Mouse (Mus musculus) cerebellum, adult (tissue): ENCODE results near the gene Poln.

ENCODE experiments used
- ATAC-seq: cut with Nextera tagmentation; 2 replicates; pipeline ENCODE4 v1.9.2; 2017; ENCODE audit warnings: mild to moderate bottlenecking, moderate library complexity, mixed read lengths; ENCODE audit not compliant: insufficient number of reproducible peaks, low FRiP score, low TSS enrichment

The Poln gene

DNA sequence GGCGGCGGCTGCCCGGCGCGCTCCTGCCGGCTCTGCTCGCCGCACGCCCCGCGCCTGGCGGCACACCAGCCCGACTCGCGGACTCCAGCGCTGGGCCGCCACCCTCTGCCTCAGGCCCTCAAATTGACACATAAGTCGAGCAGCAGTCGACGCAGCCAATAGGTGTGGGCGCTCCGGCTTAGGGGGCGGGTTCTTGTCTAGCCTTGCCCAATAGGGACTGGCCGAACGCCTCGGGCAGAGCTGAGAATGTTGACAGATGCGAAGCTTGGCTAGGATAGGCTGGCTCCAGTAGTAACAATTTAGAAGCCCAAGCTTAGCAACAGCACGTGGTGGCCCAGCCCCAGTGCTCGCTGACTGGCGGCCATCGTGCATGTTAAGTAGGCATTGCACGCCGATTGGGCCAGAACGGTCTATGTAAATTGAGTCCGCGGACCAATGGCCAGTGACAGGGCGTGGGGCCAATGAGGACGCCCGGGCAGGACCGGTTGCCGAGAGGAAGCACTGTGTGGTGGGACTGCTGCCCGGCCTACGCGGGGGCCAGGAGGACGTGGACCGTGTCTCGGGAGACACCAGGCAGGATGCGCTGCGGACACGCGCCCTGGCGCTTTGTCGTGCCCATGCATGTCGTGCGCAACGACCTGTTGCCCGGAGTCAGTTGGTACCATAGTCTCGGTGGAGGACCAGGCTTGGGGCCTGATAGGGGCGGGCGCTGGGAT is 18.5 kb upstream of the Poln start, which contains the start of gene Mxd4:
TSS of gene Mxd4 (minus strand) at position 120 of the 716 bp plus-strand sequence.
- peak; percentile 92 for ATAC-seq

DNA sequence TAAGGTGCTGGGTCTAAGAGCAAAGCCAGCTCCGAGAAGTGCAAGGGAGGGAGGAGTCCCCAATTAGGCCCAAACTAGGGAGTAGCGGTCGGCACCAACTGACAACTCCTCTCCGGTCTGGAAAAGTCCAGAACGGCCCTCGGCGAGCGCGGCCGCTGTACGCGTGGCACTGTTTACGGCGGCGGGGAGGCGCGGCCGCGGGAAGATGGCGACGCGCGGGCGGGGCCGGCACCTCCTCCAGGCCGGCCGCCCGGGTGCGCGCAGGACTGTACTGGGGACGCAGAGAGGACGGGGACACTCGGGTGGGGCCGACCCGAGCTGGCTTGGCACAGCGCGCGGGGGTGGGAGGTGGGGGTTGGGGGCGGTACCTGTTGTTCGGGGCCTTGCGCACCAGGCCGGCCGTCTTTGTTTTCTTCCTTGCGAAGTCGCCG is 17.7 kb upstream of the Poln start:
- ATAC-seq, result no peak

DNA sequence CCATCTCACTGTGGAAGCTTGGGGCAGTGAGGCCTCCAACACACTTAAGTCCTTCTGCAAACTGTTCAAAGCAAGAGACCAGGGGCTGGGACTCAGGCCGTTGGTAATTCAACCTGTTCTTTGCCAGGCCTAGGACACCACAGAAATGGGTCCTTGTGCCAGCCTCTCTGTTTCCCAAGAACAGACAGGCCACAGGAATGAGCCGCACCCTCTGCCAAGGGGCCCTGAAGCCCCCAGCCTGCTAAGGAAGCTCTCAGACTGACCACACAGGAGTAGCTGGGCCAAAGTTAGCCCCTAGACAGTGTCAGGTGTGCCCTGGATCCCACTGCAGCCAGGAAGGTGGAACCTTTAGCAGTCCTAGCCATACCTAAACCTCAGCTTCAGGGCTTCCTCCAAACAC is 17.1 kb upstream of the Poln start:
- ATAC-seq, result no peak

DNA sequence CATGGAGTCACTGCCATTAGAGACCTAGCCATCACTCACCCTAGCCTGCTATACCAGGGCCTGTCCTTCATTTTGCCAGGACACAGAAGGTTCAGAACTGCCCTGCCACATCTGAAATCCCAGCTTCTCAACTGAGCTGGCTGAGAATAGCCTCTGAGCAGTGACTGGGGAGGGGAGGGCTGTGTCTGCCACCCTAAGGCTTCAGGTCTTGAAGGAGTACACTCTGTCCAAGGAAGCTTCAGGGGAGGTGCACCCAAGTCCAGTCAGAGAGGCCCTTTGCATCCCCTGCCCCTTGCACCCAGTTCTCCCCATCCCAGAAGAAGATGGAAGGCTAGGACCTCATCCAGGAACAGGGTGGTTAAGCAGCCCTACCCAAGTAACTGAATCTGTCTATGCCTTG is 16.5 kb upstream of the Poln start:
- ATAC-seq, result no peak

DNA sequence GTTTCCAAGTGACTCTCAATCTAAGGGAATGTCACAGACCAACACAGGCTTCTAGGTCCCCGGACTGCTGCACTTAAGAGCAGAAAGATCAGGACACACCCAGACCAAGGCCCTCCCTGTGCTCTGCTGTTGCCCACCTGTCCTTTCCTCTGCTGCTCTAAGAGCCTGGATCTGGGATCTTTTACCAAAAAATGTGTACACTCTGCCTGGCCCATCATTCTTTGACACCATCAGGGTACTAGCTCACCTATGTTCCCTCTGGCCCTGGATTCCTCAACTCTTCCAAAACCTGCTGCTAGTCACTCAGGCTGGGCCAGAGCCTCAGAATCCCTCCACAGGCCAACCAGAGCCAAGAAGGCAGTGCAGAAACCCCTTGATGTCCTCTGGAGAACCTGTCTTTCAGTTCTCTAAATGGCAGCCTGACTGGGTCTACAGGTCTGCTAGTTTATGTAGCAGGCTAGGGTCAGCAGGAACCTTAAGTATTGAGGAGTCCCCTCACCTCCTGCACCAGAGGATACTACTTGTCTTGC is 15.9 kb upstream of the Poln start:
- no peak for ATAC-seq

DNA sequence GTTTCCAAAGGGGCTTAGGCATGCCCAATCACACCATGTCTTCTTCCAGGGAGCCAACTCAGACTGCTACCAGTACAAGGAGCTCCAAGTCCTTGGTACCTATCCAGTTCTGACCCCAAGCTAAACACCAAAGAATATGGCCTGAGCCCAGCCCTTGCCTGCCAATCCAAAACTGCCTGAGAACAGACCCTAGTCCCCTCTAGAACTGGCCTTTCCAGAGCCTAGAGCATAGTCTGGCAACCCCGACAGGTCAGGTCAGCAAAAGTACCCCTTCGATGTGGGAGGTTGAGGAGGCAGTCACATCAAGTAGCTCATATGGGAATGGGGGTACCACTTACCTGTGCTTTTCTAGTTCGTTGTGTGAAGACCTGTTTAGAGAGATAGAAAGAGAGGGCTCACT is 14.7 kb upstream of the Poln start:
- no peak for ATAC-seq

DNA sequence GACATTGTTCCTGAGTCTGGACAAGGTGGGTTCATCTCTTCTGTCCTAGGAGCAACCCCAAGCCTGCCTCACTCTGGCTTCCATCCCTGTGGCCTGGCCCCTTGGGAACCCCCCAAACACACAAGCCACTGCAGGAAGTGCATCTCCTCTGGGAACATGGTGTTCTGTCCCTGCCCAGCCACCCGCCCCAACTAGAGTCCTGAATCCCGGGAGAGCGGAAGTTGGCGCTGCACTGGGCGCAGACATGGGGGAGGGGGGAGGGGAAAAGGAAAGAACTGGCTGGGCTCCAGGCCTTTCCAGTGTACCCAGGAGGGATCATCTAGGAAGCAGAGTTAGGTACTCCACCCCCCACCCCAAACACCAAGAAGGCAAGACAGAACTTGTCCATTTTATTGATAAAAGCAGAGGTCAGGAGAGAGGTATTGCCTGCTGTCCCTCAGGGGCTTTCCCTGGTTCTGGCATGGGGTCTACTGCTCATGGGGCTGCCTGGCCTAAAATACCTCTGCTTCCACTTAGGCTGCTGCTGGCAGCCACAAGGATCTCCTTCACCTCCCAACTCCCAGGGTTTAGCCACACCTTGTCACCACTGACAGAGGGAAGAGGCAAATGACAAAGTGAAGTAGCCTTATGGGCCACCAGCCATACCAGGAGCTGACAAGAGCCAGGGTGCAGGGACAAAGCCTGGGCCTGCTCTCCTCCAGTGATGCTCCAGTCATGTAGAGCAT is 14.1 kb upstream of the Poln start:
- no peak for ATAC-seq

DNA sequence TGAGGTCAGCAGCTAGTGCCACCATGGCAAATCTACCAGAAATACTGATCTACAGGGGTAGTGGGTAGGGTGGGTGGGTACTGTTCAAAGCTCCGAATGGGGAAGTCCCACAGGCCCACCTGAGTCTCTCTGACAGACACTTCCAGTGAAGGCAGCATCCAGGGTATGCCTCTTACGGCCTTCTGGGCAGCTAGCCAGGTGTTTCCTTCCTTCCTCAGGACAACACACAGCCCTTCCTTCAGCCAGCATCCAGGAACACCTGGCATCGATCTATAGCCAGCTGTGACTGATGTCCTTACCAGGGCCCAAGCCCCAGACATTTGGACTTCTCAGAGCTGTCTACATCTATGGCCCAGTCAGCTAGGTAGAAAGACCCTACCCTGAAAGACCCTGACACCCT is 13.2 kb upstream of the Poln start:
- ATAC-seq, result no peak

DNA sequence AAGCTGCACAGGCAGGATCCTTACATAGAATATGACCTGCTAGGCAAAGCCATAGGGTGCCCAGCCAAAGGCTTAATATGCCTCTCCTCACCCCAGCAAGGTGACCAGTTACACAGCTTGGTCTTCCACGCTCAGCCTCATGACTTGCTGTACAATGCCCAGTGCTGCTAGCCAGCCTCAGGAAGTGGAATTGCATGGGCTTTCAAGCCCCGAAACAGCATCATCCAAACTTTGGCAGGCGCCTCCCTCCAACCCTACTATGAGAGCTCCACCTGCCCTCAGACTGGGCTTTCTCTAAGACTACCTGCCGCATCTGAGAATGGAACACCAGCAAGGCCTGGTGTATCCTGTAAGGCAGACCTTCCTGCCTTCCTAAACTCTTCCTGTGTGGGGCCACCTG is 8.6 kb upstream of the Poln start:
- no peak for ATAC-seq

DNA sequence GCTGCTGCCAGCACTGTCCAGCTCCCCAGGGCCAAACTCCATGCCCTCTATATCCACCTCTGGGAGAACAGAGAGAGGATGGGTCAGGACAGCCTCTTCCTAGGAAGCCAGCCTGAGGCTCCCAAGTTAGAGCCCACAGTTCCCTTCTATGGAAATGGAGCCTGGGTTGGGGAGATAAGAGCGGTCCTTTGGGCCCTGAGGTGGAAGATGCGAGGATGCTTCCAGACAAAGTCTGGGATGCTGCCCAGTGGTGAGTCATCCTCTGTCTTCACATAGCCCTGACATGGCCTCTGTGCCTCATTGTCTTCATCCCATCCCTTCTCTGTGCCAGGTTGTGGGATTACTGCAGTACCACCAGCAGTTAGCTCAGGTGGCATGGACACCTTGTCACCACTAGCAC is 7.8 kb upstream of the Poln start:
- no peak for ATAC-seq

DNA sequence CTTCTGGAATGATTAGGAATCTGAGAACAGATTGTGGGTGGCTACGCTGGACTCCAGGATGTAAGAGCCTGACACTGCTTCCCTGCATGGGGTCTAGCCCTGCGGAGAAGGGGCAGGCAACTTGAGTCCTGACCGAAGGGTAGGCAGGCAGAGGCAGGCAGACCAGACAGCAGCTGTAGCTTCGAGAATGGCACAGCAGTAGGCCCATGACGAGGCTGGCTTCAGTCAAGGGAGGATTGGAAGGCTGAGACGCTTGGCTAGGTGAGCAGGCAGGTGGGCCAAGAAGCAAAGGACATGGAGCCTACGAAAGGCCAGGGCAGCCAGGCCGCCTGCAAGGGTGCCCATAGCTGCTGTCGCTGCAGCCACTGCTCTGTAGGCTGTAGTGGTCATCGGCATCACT is 7.4 kb upstream of the Poln start:
- ATAC-seq, result no peak

DNA sequence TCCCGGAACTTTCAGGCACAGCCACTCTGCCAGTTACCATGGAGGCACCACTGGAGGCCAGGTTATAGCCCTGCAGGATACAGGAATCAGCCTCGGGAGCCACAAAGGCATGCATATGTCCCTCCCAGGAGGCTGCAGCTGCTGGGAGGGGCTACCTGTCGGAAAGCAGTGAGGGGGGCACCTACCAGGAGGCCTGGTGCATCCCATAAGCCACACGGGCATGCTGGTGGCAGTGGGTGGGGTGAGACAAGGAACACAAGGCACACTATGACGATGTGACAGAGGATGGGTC is 6.1 kb upstream of the Poln start:
- no peak for ATAC-seq

DNA sequence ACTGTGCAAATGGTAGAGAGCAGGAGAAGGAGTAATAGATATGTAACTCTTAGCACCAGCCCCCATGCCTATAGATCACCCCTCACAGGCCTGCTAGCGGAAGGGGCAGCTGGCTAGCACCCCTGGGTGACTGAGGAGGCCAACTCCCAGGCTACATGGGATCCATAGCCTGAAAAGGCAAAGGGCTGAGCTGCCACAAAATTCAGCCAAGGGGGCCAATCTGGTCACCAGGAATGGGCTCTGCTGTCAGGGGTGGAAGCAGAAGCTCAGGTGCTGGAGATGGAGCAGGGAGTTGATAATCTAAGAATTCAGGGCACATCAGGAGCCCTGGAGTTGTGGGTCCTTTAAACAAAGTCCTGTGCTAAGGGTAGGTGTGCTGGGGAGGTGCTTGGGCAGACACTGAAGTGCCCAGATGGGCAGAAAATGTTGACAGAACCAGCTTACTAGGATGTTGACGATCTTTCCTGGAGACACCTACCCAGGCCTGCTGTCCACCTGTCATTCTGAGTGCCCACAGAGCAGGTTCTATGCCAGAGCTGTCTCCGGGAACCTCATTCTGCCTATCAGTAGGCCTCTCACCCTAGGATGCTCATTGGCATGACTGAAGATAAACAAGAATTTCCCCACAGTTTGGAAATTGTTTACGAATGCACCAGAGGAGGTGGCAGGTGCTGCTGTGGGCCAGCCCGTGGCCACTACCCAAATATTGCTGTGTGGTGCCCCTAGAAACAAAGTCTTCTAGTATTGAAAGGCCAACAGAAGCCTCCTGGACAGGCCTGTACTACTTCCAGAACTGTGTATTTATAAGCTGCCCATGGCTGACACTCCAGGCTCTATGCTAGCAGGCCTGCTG is 5.5 kb upstream of the Poln start:
- ATAC-seq, result no peak

DNA sequence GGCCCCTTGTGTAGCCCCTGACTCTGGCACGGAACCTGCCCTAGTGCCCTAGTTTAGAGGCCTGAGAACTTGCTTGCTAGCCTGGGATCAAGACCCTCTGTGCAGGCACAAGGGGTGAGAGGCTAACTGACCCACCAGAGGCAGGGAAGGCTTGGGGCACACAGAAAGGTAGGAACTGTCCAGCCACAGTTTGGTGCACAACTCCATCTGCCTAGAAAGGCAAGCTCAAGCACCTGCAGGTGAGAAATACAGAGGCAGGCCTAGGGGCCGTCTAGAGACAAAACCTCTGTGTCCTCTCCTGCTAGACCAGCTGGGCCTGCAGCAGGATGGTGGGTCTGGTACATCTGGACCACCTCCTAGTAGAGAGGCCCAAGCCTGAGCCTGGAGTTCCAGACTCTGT is 4.8 kb upstream of the Poln start:
- ATAC-seq, result no peak

DNA sequence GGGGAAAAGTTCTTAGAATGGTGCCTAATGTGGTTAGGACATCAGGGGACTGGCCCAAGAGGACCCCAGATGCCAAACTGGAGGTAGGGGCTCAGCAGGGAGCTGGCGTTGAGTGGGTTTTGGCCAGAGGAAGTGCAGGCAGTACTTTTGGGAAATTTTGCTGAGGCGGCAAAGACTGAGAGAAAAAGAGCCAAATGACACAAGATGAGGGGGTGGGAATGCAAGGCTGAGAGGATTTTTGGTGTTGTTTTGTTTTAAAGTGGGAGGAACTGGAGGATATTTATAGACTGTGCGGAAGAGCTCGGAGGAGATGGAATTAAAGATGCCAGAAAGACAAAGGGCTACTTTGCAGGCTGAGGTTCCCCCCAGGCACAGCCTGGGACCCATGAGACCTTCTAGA is 1.5 kb upstream of the Poln start:
- no peak for ATAC-seq

DNA sequence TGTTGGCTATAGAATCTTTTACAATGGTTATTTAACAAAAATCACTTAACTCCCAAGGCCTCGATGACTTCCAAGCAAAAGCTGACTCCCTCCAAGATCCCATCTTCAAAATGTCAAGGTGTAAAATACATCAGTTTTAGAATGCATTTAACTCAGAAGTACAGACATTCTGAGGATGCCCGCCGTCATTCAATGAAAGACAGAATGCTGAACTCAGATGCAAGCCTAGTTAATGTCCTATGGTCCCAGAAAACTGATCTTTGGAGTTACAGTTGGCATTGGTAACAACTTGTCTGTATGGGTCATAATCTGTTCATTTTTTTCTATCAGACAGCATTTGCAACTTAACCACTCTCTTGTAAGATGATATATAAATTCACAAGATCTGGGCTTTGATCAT is 706 bp upstream of the Poln start:
- no peak for ATAC-seq

DNA sequence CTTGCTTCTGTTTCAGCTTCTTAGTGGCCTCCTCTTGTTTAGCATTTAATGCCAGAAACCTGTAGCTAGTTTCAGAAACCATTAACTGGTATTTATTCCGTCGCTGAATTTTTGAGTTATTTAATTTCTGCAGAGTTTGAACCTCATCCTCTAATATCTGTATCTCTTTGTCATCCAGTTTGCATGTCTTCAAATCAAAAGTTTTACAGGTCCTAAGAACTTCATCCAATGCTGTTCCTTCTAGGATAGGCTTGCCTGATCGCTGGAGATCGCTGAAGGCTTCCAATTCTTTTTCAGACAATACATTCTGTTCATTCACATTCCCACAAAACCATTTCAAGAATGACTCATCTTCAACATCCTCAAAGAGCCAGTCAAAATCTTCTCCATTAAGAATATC is 1.4 kb downstream of the Poln start:
- ATAC-seq, result no peak

DNA sequence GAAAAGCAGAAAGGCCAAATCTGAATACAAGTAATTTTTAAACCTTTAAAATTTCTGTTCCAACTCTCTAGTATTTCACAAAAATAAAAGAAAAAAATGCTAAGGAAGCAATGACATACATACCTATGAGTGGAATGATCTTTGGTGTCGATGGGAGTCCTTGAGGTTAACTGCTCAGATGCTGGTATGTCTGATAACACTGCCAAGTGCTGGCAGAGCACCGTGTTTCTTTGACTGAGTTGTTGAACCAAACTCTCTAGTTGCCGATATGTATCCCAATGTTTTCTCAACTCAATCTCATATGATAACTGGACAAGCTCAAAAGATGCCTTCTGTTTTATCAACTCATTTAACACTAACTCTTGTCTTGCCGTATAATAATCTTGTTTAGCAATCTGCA is 3.5 kb downstream of the Poln start:
- ATAC-seq, result no peak

DNA sequence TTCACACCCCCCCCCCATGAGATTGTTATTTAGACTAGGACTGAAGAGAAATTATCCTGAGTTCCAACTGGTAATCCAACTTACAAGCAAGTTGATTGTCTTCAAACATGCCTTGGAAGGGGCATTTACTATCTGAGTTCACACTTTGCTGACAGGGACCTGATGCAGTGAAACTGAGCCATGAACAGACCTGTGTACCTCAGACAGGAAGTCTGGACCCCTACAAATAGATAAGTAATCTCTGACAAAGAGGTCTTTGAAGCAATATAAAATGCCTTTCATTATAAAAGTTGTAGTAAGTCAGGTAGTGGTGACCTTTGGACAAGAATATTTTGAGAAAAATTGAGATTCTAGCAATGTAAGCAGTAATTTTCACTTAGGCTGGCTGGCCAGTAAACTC is 20.8 kb downstream of the Poln start:
- ATAC-seq, result no peak

DNA sequence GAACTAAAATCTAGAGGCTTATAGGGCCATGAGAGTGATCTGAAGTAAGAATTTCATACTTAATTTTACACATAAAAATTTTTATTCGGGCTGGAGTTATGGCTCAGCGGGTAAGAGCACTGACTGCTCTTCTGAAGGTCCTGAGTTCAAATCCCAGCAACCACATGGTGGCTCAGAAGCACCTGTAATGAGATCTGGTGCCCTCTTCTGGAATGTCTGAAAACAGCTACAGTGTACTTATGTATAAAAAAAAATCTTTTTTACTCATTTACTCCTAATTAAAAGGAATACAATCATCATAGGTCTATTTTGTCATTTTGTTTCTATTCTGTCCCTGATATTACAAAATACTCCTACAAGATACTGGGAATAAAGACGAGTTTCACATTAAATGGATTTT is 21.7 kb downstream of the Poln start:
- no peak for ATAC-seq

DNA sequence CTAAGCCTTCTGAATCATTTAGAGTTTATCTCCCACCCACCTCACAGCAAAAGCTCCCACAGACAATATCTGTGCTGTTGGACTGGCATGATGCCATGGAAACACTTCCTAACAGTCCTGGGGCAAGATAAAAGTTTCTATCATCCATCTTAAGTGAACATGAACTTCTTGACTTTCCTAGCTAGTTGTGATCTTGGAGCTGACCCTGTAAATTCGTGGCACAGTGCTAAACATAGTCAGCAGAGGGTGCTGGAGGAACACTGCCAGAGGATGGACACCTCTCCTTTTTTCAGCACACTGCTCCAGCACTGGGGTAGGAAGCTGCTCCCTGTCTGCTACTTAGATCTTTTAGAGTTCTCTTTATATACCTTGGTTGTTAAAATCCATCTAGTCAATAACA is 29.5 kb downstream of the Poln start:
- ATAC-seq, result no peak
